Mouse (Mus musculus) layer of hippocampus, adult 2 months (tissue): ENCODE data around the gene Xirp2. TPM values are rescaled to one million over a fixed set of nuclear protein-coding genes. Genes with fewer than 3 reads are reported as not detected.
"Not testable (repeated sequence)": the region's sequence is repeated elsewhere in the genome, so short reads cannot be mapped to it uniquely, and the experiment has no call there.

Experiments
- DNase-seq, 2 experiments: peaks; one replicate each; pipeline ENCODE4 v3.0.0; 2022; ENCODE audit warnings: low spot score in 2 of 2
- H3K27ac ChIP-seq: fragments of 200-600 bp; 2 replicates; pipeline ENCODE4 v1.8.1; 2022
- H3K4me3 ChIP-seq: fragments of 200-600 bp; 2 replicates; pipeline ENCODE4 v1.8.1; 2022; ENCODE audit warnings: mild to moderate bottlenecking
- CTCF ChIP-seq: fragments of 200-600 bp; conservative IDR thresholded peaks from 2 replicates; pipeline ENCODE4 v1.8.1; 2022; ENCODE audit warnings: antibody characterized with exemption, mild to moderate bottlenecking, moderate library complexity
- long read RNA-seq, 2 experiments: library from polyadenylated mRNA; stranded (forward); transcript quantifications; one replicate each; pipeline ENCODE4 v2.0.0; 2021; ENCODE audit warnings: borderline mapping rate in 2 of 2
- total RNA-seq, 2 experiments: library from RNA; stranded (reverse); gene quantifications; 2 replicates each; pipeline ENCODE4 v1.2.3; 2021

The Xirp2 gene
- total RNA-seq: not detected
- long read RNA-seq, experiment 1: 0 reads
- long read RNA-seq, experiment 2: 0 reads

DNA sequence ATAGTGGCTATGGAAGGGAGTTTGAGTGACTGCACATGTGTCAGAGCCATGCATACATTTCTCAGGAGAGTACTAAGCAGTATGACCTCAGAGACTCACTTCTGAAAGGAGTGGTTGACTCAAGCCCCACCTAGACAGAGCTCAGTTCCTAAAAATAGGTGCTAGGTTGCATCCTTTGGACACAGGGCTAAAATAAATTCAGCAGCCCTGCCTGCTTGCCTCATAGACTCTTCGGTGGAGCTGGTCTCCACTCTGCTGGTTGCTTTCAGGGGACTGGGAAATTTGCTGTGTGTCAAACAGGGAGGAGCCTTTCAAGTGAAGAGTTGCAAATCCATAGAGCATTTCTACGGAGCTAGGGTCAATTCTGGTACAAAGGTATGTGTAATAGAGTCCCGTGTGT is at the start of gene Xirp2:
TSS of gene Xirp2 (plus strand) at position 223 of the 400 bp plus-strand sequence.
- DNase-seq: no peak
- Histone ChIP-seq H3K4me3 (no peak within 1 kb of the TSS), H3K27ac (no peak within 1 kb of the TSS)
- TF ChIP-seq CTCF: no peak

DNA sequence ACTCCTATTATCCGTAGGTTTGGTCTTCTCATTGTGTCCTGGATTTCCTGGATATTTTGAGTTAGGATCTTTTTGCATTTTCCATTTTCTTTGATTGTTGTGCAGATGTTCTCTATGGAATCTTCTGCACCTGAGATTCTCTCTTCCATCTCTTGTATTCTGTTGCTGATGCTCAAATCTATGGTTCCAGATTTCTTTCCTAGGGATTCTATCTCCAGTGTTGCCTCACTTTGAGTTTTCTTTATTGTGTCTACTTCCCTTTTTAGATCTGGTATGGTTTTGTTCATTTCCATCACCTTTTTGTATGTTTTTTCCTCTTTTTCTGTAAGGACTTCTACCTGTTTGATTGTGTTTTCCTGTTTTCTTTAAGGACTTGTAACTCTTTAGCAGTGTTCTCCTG is 32.4 kb upstream of the Xirp2 start, which contains the start of gene Gm21830:
TSS of gene Gm21830 (plus strand) at position 301 of the 400 bp plus-strand sequence.
- H3K27ac ChIP-seq, H3K4me3 ChIP-seq, DNase-seq: not testable (repeated sequence)

DNA sequence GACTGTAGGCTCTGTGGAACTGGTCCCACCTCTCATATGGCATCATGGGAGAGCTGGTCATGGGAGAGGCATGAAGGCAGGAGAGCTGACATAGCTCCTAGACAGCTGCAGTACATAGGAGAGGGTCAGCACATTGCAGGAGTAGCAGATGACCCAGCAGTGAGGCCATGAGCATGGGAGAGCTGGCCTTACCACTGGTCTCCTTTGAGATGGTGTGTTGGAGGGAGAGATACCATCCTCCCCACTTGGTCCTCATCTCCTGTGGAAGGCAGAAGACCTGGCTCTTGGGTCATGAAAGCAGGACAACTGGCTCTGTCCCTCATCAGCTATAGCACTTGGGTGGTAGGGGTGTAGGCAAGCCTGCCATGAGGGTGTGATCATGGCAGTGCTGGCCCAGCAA is 24.9 kb upstream of the Xirp2 start:
- no peak for TF ChIP-seq CTCF
- no peak overlapping the region for H3K27ac ChIP-seq
- no peak for DNase-seq
- H3K4me3 ChIP-seq: no peak overlapping the region

DNA sequence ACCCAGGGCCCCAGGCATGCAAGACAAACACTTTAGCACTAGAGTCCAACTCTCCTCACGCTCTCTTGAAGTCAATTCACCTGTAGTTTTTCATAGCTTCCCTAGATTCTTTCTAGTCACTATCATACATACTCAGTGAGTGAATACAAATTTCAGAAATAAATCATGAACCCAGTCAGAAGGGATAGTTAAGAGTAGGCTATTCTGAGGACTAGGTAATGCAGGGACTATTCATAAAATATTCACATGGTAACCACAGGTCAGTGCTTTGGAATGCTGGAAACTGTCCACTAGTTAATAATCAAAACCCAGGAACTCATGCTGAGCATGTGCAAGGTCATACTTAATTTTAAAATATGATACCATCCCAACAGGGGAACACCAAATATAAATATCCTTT is 23.0 kb upstream of the Xirp2 start:
- no peak for TF ChIP-seq CTCF
- no peak for DNase-seq

DNA sequence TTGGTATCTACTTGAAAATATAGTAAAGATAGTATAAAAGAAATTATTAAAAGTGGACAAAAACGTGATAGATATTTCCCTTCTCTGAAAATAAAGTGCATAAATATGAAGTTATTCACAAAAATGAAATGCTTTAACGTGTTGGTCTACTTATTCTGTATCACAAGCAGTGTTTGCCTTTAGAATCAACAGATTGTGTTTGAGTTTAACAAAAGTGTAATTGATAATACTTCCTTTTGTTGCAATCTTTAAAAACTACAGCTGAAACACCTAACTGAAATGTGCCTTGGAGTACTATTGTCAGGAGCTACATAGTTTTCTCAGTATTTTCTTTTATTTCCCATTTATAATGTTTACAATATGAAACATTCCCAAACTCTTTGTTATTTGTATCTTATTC is 12.7 kb upstream of the Xirp2 start, which contains the start of gene Gm26727:
TSS of gene Gm26727 (minus strand) at position 101 of the 400 bp plus-strand sequence.
- Histone ChIP-seq H3K4me3 (no peak within 1 kb of the TSS), H3K27ac (no peak within 1 kb of the TSS)
- no peak for DNase-seq
- TF ChIP-seq CTCF: no peak

More for the DNA sequence above, 23.0 kb upstream of the Xirp2 start:
- Histone ChIP-seq H3K27ac (no peak overlapping the region), H3K4me3 (no peak overlapping the region)

DNA sequence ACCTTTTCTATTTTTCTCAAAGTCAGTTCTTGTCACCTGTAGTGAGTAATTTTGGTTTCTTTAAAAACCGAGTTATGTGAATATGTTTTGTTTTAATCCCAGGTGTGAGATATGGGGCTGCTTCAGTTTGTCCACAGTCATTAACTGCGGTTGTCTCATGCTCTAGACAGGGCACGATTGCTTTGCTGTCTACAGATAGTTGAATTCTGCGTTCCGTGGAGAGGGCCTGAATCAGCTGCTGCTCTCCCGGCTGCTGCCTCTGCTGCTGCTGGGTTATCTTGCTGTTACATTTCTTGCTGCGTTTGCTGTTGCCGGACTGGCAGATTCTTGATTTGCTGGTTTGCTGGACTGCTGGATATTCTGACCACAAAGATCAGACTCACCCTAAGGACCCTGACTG is 7.5 kb upstream of the Xirp2 start:
- DNase-seq: no peak
- TF ChIP-seq CTCF: no peak
- no peak overlapping the region for H3K4me3 ChIP-seq

DNA sequence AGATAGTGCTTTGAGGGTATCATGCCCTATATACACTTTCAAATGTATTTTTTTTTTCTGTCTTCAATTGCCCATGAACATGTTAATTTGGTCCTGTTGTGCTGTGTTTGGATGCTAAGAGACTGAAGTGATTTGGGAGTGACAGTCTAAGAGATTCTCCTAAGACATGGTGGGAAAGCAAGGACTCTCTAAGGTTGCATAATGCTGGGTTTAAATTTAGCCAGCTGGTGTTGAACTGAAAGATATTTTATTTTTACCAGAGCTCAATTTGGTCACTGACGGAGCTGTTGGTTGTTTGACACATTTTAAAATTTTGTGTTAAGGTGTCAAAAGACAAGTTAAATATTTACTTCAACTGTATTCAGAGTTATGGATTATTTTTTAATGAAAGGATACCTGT is 970 bp downstream of the Xirp2 start:
- TF ChIP-seq CTCF: no peak
- DNase-seq: no peak
- Histone ChIP-seq H3K27ac (no peak overlapping the region), H3K4me3 (no peak overlapping the region; the same call in 1 of the 2 replicates)

More for the DNA sequence above, 7.5 kb upstream of the Xirp2 start:
- H3K27ac ChIP-seq: no peak overlapping the region

DNA sequence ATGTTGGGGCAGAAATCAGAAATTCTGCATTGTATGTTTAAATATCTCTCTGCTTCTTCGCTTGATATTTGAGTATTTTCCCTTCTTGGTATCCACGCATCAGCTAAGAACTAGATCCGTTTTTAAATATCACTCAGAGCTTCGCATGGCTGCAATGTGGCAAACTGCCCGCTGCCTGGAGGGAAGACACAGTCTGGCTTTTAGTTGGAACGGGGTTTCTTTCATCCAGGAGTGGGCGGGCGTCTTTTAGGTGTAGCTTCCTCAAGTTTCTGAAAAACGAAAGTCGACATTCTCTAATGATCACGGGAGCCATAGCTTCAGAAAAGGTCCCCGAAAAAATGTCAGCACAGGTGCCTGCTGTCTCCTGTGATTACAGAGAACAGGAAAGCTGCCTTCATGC is 1.4 kb downstream of the Xirp2 start:
- TF ChIP-seq CTCF: no peak
- peak; percentile 12 to 17 for DNase-seq
- Histone ChIP-seq H3K4me3 (peak overlapping the region; percentile 34; the same call in 1 of the 2 replicates), H3K27ac (no peak overlapping the region)

DNA sequence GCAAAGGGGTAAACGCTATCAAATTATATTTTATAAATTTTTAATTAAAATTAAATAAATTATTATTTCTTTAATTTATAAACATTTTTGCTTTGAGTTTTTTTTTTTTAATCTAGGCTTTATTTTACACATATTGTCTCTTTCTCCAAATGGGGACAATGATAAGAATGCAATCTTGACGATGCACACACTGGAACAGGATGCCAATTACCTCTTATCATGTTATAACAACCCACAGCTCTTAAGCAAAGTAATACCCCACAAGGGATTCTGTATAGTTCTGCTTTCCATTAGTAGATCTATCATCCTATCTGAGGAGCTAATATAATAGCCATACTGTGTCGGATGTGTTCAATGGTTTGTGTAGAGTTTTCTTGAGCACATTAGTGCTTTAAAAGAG is 15.1 kb downstream of the Xirp2 start:
- no peak overlapping the region for H3K4me3 ChIP-seq
- no peak for DNase-seq
- TF ChIP-seq CTCF: no peak
- no peak overlapping the region for H3K27ac ChIP-seq

DNA sequence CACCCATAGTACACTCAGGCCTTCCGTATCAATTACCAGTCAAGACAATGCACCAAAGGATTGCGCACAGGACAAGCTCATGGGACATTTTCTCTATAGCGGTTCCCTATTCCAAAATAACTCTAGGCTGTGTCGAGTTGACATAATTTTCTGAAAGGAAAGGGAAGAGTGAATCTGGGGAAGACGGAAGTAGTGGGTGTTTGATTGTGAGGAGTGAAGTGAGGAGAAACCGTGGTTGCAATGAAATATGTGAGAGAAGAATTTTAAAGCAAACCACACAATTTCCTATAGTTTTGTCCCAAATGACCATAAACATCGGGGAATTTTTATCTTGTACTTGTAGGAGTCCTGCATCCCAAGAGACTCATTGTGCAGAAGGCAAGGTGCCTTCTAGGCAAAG is 21.2 kb downstream of the Xirp2 start:
- TF ChIP-seq CTCF: no peak
- no peak for DNase-seq

DNA sequence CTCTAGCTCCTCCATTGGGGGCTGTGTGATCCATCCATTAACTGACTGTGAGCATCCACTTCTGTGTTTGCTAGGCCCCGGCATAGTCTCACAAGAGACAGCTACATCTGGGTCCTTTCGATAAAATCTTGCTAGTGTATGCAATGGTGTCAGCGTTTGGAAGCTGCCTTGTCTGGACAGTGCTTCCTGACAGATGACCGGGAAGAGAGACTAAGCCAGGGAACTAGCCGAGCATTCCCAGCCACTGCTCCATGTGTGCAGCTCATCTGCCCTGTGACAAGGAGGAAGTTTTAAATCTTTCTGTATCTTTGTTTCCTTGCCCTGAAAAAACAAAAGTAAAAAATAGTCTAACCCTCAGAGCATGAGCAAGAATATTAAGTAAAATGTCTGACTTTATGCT is 24.2 kb downstream of the Xirp2 start:
- not testable (repeated sequence) for DNase-seq, H3K27ac ChIP-seq, H3K4me3 ChIP-seq

More for the DNA sequence above, 21.2 kb downstream of the Xirp2 start:
- Histone ChIP-seq H3K27ac (no peak overlapping the region), H3K4me3 (no peak overlapping the region)

DNA sequence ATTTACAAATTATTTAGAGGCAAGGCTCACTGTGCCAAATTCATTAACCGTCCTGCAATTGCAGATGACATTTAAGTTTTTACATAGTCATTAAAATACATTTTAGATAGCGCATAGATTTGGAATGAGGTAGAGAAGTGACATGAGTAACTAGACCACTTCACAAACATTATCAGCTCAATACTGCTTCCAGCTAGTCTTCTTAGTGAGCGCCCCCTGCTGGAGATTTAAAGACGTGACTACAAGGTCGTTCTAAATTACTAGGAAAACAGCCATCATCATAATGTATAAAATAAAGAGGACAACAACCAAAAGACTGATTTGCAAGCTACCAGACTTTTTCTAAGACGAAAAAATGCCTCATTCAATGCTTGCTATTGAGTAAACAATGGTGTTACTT is 32.0 kb downstream of the Xirp2 start:
- no peak overlapping the region for H3K4me3 ChIP-seq
- TF ChIP-seq CTCF: peak; percentile 87
- peak; percentile 48 to 70 for DNase-seq
- H3K27ac ChIP-seq: no peak overlapping the region

DNA sequence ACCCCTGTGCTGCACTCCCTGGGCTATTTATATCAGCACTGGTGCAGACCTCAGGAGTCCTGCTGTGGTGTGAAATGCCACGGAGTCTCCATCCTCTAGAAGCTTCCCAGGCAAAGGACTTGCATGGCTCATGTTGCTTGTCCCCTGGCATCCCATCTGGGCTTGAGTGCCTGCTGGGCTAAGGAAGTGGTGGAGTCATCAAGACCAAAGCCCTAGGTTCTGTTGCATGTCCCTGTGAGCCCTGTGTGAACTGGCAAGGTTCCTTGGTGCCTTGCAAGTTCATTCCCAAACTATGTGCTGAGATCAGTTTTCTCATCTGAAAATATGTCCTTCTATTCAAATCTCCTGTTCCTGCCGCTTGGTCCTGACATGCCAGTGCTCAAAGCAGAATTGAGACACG is 35.2 kb downstream of the Xirp2 start:
- TF ChIP-seq CTCF: no peak
- no peak overlapping the region for H3K27ac ChIP-seq
- no peak overlapping the region for H3K4me3 ChIP-seq
- no peak for DNase-seq

DNA sequence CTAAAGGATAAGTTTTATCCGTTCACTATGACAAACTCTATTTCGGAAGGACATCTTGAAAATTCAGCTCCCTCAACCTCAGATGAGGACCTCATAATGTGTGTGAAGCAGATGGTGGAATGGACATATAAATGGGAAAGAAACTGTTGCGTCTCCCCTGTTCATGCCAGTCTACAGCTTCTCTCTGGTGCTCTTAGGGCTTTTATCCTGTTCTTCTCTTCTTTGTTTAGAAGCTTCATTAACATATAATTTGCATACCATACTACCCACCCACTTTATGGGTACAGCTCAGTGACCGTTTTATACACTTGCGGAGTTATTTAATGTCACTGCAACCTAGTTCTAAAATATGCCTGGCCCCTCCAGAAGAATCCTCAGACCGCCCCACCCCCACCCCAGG is 40.9 kb downstream of the Xirp2 start:
- H3K27ac ChIP-seq: no peak overlapping the region
- no peak for DNase-seq

DNA sequence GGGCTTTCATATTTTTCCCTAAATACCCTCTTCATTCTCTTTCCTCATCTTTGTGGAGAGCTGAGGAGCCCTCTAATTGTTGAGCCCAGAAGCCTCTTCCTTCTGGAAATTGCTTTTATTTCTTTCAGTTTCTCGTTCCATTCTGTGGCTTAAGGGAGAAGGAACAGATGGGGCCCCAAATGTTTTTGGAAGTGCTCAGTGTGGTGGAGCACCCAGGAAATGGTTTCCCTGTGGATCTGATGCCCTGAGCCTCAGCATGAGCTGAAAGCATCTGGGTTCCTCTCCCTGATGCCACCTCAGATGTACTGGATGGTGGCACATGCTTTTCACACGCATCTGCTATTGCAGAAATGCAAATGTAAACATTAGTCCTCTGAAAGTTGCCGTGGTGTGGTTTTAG is 41.4 kb downstream of the Xirp2 start:
- TF ChIP-seq CTCF: no peak
- H3K27ac ChIP-seq: no peak overlapping the region
- DNase-seq: peak; percentile 51 to 66
- H3K4me3 ChIP-seq: no peak overlapping the region

More for the DNA sequence above, 40.9 kb downstream of the Xirp2 start:
- no peak overlapping the region for H3K4me3 ChIP-seq
- TF ChIP-seq CTCF: no peak
